Mouse (Mus musculus) neural tube, embryonic 12.5 days (tissue): ENCODE data around the gene Ott. TPM values are rescaled to one million over a fixed set of nuclear protein-coding genes. Genes with fewer than 3 reads are reported as not detected.
"Not testable (repeated sequence)": the region's sequence is repeated elsewhere in the genome, so short reads cannot be mapped to it uniquely, and the experiment has no call there.

Experiments used
- ATAC-seq: fragments of 200-750 bp; cut with Nextera tagmentation; 2 replicates; pipeline ENCODE4 v1.8.0; 2017; ENCODE audit warnings: low read depth, mild to moderate bottlenecking, moderate TSS enrichment, moderate library complexity; ENCODE audit not compliant: low FRiP score
- H3K27ac ChIP-seq: fragments of 300-500 bp; sonication (generic); 2 replicates; pipeline ENCODE4 v1.5.1; 2016
- H3K27me3 ChIP-seq: fragments of 300-500 bp; sonication (generic); replicated peaks from 2 replicates; pipeline ENCODE4 v1.6.1; 2016; ENCODE audit warnings: mild to moderate bottlenecking
- H3K36me3 ChIP-seq: fragments of 300-500 bp; sonication (generic); 2 replicates; pipeline ENCODE4 v1.6.1; 2016; ENCODE audit warnings: mild to moderate bottlenecking
- H3K4me1 ChIP-seq: fragments of 300-500 bp; sonication (generic); 2 replicates; pipeline ENCODE4 v1.6.1; 2016
- H3K4me2 ChIP-seq: fragments of 300-500 bp; sonication (generic); replicated peaks from 2 replicates; pipeline ENCODE4 v1.6.1; 2016; ENCODE audit warnings: mild to moderate bottlenecking
- H3K4me3 ChIP-seq: fragments of 300-500 bp; sonication (generic); 2 replicates; pipeline ENCODE4 v1.5.1; 2016
- H3K9ac ChIP-seq: fragments of 300-500 bp; sonication (generic); 2 replicates; pipeline ENCODE4 v1.6.1; 2016; ENCODE audit warnings: mild to moderate bottlenecking
- H3K9me3 ChIP-seq: fragments of 300-500 bp; sonication (generic); 2 replicates; pipeline ENCODE4 v1.6.1; 2016; ENCODE audit warnings: mild to moderate bottlenecking
- WGBS: fragments of 180-500 bp; shearing (Covaris S2); methylation state at CpG from one replicate; pipeline ENCODE4 v1.1.7; 2016; 5-methylcytosine and 5-hydroxymethylcytosine counted together
- polyA plus RNA-seq: library from polyadenylated mRNA; unstranded; fragments of >200 nt; fragmentation: Nextera tagmentation; extraction: Ambion mirVana; gene quantifications from 2 replicates; pipeline ENCODE4 v1.2.1, GENCODE M21; 2016

The Ott gene
- not detected in 2 replicates for polyA plus RNA-seq

DNA sequence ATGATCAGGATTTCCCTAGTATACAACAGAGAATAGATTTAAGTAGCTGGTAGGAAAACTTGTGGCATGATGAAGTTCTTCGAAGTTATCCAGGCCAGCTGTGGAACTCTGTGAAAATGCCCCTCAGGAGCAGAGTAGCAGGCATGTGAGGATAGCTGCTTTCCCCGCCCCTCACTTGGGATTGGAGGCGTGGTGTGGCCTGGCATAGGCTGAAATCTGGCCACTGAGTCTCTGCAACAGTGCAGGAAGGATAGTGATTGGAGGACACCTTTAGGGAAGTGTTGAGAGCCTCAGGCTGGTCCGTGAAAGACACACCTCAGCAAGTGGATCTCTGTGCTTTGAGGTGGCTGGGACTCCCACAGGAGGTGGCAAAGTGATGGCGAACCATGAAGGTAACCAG lies at the start of gene Ott:
Gene Ott, plus strand, starts transcription at position 301 of the 400 bp plus-strand sequence.
- H3K4me1 ChIP-seq, H3K27ac ChIP-seq, H3K4me2 ChIP-seq, H3K36me3 ChIP-seq, H3K9ac ChIP-seq, ATAC-seq, H3K4me3 ChIP-seq, H3K9me3 ChIP-seq, H3K27me3 ChIP-seq: not testable (repeated sequence)
- WGBS: no CpG with 5 or more reads among the region's 5 CpGs

Other genes starting within 250 kb of the Ott start
- gene Luzp4, start 216.6 kb upstream of the Ott start, polyA plus RNA-seq: not detected in 2 replicates
- not detected in 2 replicates for gene Gm15093, start 198.1 kb downstream of the Ott start, polyA plus RNA-seq